Mouse (Mus musculus) lung, postnatal 14 days (tissue): ENCODE results near the gene Trmt5.

Source experiments
- DNase-seq: peaks from one replicate; pipeline ENCODE4 v3.0.0; 2021

Trmt5 gene

GRCm38 (mm10) chr12:73269531-73269930 lies 17.0 kb downstream of the Trmt5 start:
- DNase-seq, result no peak

- DNase-seq, result no peak
Observed at GRCm38 (mm10) chr12:73268497-73268896, 18.0 kb downstream of the Trmt5 start.

GRCm38 (mm10) chr12:73266597-73266996 lies 19.9 kb downstream of the Trmt5 start:
- DNase-seq, result no peak

- no peak for DNase-seq
Observed at GRCm38 (mm10) chr12:73265381-73265978, 21.0 kb downstream of the Trmt5 start.

- no peak for DNase-seq
Observed at GRCm38 (mm10) chr12:73260339-73260738, 26.2 kb downstream of the Trmt5 start.

GRCm38 (mm10) chr12:73259269-73259668 lies 27.2 kb downstream of the Trmt5 start:
- DNase-seq, result no peak

GRCm38 (mm10) chr12:73255006-73255405 lies 31.5 kb downstream of the Trmt5 start:
- DNase-seq, result no peak

- DNase-seq, result no peak
Observed at GRCm38 (mm10) chr12:73245687-73246086, 40.8 kb downstream of the Trmt5 start.

- DNase-seq, result peak; percentile 10
Observed at GRCm38 (mm10) chr12:73241960-73242359, 44.5 kb downstream of the Trmt5 start.

- no peak for DNase-seq
Observed at GRCm38 (mm10) chr12:73232586-73232985, 53.9 kb downstream of the Trmt5 start.

GRCm38 (mm10) chr12:73231552-73231951 lies 55.0 kb downstream of the Trmt5 start:
- no peak for DNase-seq

- DNase-seq, result no peak
Observed at GRCm38 (mm10) chr12:73230196-73230595, 56.3 kb downstream of the Trmt5 start.
